Mouse (Mus musculus): ENCODE results near the gene Slc45a3. TPM values are rescaled to one million over a fixed set of nuclear protein-coding genes. Genes with fewer than 3 reads are reported as not detected.

The Slc45a3 gene
- polyA plus RNA-seq, 1 experiment from 2014 or later = 2.6 TPM

GRCm38 (mm10) chr1:132001880-132002330 lies 39.1 kb downstream of the Slc45a3 start:
- no peak overlapping the region for H3K4me3 ChIP-seq (replicated peaks)
- no peaks in the 10 kb centered on the region for H3K9me3 ChIP-seq (replicated peaks)
- peaks cover 16% of the 10 kb centered on the region for H3K4me1 ChIP-seq (replicated peaks)
- H3K36me3 ChIP-seq (replicated peaks) = no peaks in the 10 kb centered on the region
- H3K4me2 ChIP-seq = no peak overlapping the region
- ATAC-seq (ENCODE audit: insufficient read depth) = no peak
- H3K27ac ChIP-seq (replicated peaks) = no peak overlapping the region
- no peak overlapping the region for H3K9ac ChIP-seq
- H3K27me3 ChIP-seq = no peaks in the 10 kb centered on the region
- WGBS (ENCODE audit: insufficient replicate concordance) = 71% methylated on average over 4 of the region's 4 CpGs

- 55% methylated on average over 2 of the region's 2 CpGs for WGBS (ENCODE audit: insufficient replicate concordance)
- Histone ChIP-seq H3K4me1 (replicated peaks) (peaks cover 19% of the 10 kb centered on the region), H3K27ac (replicated peaks) (peak overlapping the region; percentile 29; the same call in 1 of the 2 replicates), H3K9me3 (replicated peaks) (no peaks in the 10 kb centered on the region), H3K9ac (no peak overlapping the region), H3K4me3 (replicated peaks) (no peak overlapping the region), H3K4me2 (no peak overlapping the region), H3K27me3 (no peaks in the 10 kb centered on the region), H3K36me3 (replicated peaks) (no peaks in the 10 kb centered on the region)
- no peak for ATAC-seq (ENCODE audit: insufficient read depth)
Measured at GRCm38 (mm10) chr1:132003111-132003510, 40.3 kb downstream of the Slc45a3 start.

DNA sequence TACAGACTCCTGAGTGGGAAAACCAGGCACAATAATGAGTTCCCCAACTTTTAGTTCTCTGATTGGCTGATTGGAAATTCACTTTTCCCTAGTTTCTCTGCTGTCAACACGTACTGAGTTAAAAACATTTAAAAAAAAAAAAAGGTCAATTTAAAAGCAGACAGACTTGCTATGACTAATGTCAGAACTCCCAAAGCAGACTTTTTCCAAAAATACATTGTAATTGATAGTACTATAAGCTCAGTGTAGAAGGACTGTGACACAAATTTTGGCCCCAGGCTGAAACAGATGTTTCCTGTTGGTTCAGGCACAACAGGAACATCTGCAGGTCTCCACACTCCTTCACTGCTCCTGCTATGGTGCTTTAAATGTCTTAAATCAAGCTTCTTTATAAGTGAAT lies 41.0 kb downstream of the Slc45a3 start:
- whole genome bisulfite sequencing (ENCODE audit: insufficient replicate concordance) = 24% methylated on average over 1 of the region's 1 CpGs
- H3K27me3 ChIP-seq = no peaks in the 10 kb centered on the region
- H3K27ac ChIP-seq (replicated peaks) = 0 out of 2 replicates have a peak overlapping the region, but pooled peaks have one; percentile 29

DNA sequence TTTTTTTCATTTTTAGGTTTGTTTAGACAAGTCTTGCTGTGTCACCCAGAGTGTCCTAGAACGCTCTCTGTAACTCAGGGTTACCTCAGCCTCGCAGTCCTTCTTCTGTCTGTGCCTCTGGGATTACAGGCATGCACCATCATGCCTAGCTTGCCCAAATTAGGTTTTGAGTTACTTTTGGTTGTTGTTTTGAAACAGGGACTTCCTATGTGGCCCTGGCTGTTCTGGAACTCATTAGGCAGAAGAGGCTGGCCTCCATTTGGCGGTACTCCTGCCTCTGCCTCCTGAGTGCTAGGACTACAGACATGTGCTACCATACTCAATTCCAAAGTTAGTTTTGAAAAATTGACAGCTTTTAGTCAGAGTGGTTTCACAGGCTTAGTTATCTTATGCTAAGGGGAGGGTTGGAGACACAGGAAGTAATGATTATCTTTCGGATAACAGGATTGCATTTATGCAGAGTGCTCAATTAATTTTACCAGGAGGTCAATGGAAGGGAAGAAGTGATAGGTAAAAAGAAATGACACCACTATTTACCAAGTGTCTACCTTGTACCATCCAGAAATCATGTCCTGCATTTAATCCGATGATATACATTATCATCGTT lies 41.9 kb downstream of the Slc45a3 start:
- no peak overlapping the region for H3K9ac ChIP-seq
- peak overlapping the region; percentile 3; the same call in 1 of the 2 replicates for H3K27ac ChIP-seq (replicated peaks)
- peaks cover 29% of the 10 kb centered on the region for H3K4me1 ChIP-seq (replicated peaks)
- H3K36me3 ChIP-seq (replicated peaks) = no peaks in the 10 kb centered on the region
- ATAC-seq (ENCODE audit: insufficient read depth) = no peak
- 67% methylated on average over 6 of the region's 6 CpGs for WGBS (ENCODE audit: insufficient replicate concordance)
- no peak overlapping the region for H3K4me2 ChIP-seq
- no peak overlapping the region for H3K4me3 ChIP-seq (replicated peaks)
- no peaks in the 10 kb centered on the region for H3K9me3 ChIP-seq (replicated peaks)
- H3K27me3 ChIP-seq = no peaks in the 10 kb centered on the region

More for the DNA sequence above, 41.0 kb downstream of the Slc45a3 start:
- Histone ChIP-seq H3K4me3 (replicated peaks) (no peak overlapping the region), H3K9me3 (replicated peaks) (no peaks in the 10 kb centered on the region), H3K9ac (no peak overlapping the region), H3K4me2 (no peak overlapping the region), H3K4me1 (replicated peaks) (peaks cover 21% of the 10 kb centered on the region), H3K36me3 (replicated peaks) (no peaks in the 10 kb centered on the region)
- no peak for ATAC-seq (ENCODE audit: insufficient read depth)

DNA sequence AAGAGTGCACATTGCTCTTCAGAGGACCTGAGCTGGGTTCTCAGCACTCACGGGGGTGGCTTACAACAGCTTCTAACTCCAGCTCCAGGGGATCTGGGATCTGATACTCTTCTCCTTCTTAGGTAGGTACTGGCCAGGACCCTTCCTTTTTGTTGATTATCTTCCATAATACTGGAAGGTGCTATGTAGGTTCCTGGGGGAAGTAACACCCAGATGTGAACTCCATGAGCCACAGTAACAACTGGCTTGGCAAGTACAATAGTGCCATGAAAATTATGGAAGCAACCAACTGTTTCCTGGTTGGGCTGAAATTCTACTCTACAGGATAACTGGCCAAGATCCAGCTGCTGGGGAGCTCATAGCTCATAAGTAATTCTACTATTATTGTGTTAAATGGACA lies 42.7 kb downstream of the Slc45a3 start:
- H3K9me3 ChIP-seq (replicated peaks) = no peaks in the 10 kb centered on the region
- H3K36me3 ChIP-seq (replicated peaks) = no peaks in the 10 kb centered on the region
- no peak overlapping the region for H3K9ac ChIP-seq
- H3K27ac ChIP-seq (replicated peaks) = no peak overlapping the region
- no peaks in the 10 kb centered on the region for H3K27me3 ChIP-seq
- peaks cover 36% of the 10 kb centered on the region for H3K4me1 ChIP-seq (replicated peaks)
- no peak overlapping the region for H3K4me2 ChIP-seq
- ATAC-seq (ENCODE audit: insufficient read depth) = no peak
- 71% methylated on average over 1 of the region's 1 CpGs for WGBS (ENCODE audit: insufficient replicate concordance)
- no peak overlapping the region for H3K4me3 ChIP-seq (replicated peaks)

GRCm38 (mm10) chr1:132006046-132006445 lies 43.3 kb downstream of the Slc45a3 start:
- WGBS (ENCODE audit: insufficient replicate concordance) = 75% methylated on average over 3 of the region's 3 CpGs
- Histone ChIP-seq H3K27me3 (no peaks in the 10 kb centered on the region), H3K36me3 (replicated peaks) (no peaks in the 10 kb centered on the region), H3K4me2 (no peak overlapping the region), H3K27ac (replicated peaks) (no peak overlapping the region), H3K9ac (no peak overlapping the region), H3K4me1 (replicated peaks) (peaks cover 42% of the 10 kb centered on the region), H3K9me3 (replicated peaks) (no peaks in the 10 kb centered on the region), H3K4me3 (replicated peaks) (no peak overlapping the region)
- ATAC-seq (ENCODE audit: insufficient read depth) = no peak

- WGBS (ENCODE audit: insufficient replicate concordance) = 29% methylated on average over 5 of the region's 5 CpGs
- no peak for ATAC-seq (ENCODE audit: insufficient read depth)
- H3K36me3 ChIP-seq (replicated peaks) = no peaks in the 10 kb centered on the region
- H3K4me1 ChIP-seq (replicated peaks) = peaks cover 48% of the 10 kb centered on the region
- peak overlapping the region; percentile 88 for H3K4me3 ChIP-seq (replicated peaks)
- H3K9me3 ChIP-seq (replicated peaks) = no peaks in the 10 kb centered on the region
- H3K27ac ChIP-seq (replicated peaks) = peak overlapping the region; percentile 99
- peak overlapping the region; percentile 82 for H3K4me2 ChIP-seq
- H3K27me3 ChIP-seq = no peaks in the 10 kb centered on the region
- H3K9ac ChIP-seq = peak overlapping the region; percentile 92
Measured at GRCm38 (mm10) chr1:132006721-132007120, 44.0 kb downstream of the Slc45a3 start.

DNA sequence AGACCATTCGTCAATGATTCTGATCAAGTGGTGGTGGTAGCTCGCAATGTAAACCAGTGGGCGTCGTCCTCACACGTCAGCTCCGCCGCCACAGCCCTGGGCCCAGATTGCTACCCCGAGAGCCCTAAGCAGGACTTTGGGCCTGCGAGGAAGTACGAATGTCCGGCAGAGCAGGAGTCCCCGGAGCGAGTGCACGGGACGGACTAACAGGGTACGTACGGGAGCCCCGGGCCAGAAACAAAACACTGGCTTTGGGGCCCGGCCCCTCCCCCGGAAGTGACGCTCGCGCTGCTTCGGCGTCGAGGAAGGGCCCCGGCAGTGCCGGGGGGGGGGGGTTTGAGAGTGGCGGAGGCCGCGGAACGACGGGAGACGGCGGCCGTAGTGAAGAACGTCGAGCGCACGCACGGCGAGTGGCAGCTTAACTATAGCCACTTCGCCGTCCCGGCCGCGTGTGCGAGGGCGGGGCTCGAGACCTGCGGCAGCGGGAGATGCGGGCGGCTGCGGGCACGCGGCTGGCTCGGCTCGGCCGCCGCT lies 44.6 kb downstream of the Slc45a3 start, which contains the start of gene Elk4:
TSS of gene Elk4 (plus strand) at position 326 of the 534 bp plus-strand sequence.
- H3K4me1 ChIP-seq (replicated peaks) = peaks cover 54% of the 10 kb centered on the region
- H3K27ac ChIP-seq (replicated peaks) = peak within 1 kb of the TSS; percentile 99
- no peaks in the 10 kb centered on the region for H3K9me3 ChIP-seq (replicated peaks)
- H3K4me2 ChIP-seq = peak within 1 kb of the TSS; percentile 82
- under 1% methylated on average over 58 of the region's 61 CpGs for WGBS (ENCODE audit: insufficient replicate concordance)
- peak within 1 kb of the TSS; percentile 88 for H3K4me3 ChIP-seq (replicated peaks)
- H3K36me3 ChIP-seq (replicated peaks) = no peaks in the 10 kb centered on the region
- H3K27me3 ChIP-seq = no peaks in the 10 kb centered on the region
- ATAC-seq (ENCODE audit: insufficient read depth) = peak; percentile 86
- peak within 1 kb of the TSS; percentile 92 for H3K9ac ChIP-seq

GRCm38 (mm10) chr1:132007828-132008827 lies 45.4 kb downstream of the Slc45a3 start:
- peaks cover 60% of the 10 kb centered on the region for H3K4me1 ChIP-seq (replicated peaks)
- no peaks in the 10 kb centered on the region for H3K27me3 ChIP-seq
- peak overlapping the region; percentile 99 for H3K27ac ChIP-seq (replicated peaks)
- H3K4me3 ChIP-seq (replicated peaks) = peak overlapping the region; percentile 88
- peak overlapping the region; percentile 92 for H3K9ac ChIP-seq
- WGBS (ENCODE audit: insufficient replicate concordance) = under 1% methylated on average over 70 of the region's 72 CpGs
- H3K4me2 ChIP-seq = peak overlapping the region; percentile 82
- peaks cover 7% of the 10 kb centered on the region; the same call in 1 of the 2 replicates for H3K36me3 ChIP-seq (replicated peaks)
- H3K9me3 ChIP-seq (replicated peaks) = no peaks in the 10 kb centered on the region
- ATAC-seq (ENCODE audit: insufficient read depth) = peak; percentile 93

GRCm38 (mm10) chr1:132008881-132009644 lies 46.3 kb downstream of the Slc45a3 start:
- ATAC-seq (ENCODE audit: insufficient read depth) = no peak
- peaks cover 62% of the 10 kb centered on the region for H3K4me1 ChIP-seq (replicated peaks)
- peak overlapping the region; percentile 92 for H3K9ac ChIP-seq
- H3K27ac ChIP-seq (replicated peaks) = peak overlapping the region; percentile 99
- H3K4me2 ChIP-seq = peak overlapping the region; percentile 82
- H3K4me3 ChIP-seq (replicated peaks) = peak overlapping the region; percentile 88
- no peaks in the 10 kb centered on the region for H3K27me3 ChIP-seq
- peaks cover 13% of the 10 kb centered on the region for H3K36me3 ChIP-seq (replicated peaks)
- WGBS (ENCODE audit: insufficient replicate concordance) = 15% methylated on average over 8 of the region's 8 CpGs
- H3K9me3 ChIP-seq (replicated peaks) = no peaks in the 10 kb centered on the region
